Mouse (Mus musculus) left cerebral cortex, postnatal 10 days (tissue): Measurements from ENCODE around the gene Gm42674. TPM values are rescaled to one million over a fixed set of nuclear protein-coding genes. Genes with fewer than 3 reads are reported as not detected.

Source experiments
- DNase-seq, 2 experiments: peaks; one replicate each; pipeline ENCODE4 v3.0.0; 2021 to 2022; ENCODE audit warnings: low spot score in 2 of 2, mixed read lengths in 1 of 2; ENCODE audit errors: extremely low spot score in 1 of 2
- intact Hi-C: fragments of 180-260 bp; cut with DNase I; formaldehyde crosslinking; loops from one replicate; pipeline ENCODE4 v1.15.1; 2025
- total RNA-seq, 2 experiments: library from RNA; stranded (reverse); gene quantifications; 2 replicates each; pipeline ENCODE4 v1.2.3; 2021

Gene Gm42674
- not detected for total RNA-seq

DNA sequence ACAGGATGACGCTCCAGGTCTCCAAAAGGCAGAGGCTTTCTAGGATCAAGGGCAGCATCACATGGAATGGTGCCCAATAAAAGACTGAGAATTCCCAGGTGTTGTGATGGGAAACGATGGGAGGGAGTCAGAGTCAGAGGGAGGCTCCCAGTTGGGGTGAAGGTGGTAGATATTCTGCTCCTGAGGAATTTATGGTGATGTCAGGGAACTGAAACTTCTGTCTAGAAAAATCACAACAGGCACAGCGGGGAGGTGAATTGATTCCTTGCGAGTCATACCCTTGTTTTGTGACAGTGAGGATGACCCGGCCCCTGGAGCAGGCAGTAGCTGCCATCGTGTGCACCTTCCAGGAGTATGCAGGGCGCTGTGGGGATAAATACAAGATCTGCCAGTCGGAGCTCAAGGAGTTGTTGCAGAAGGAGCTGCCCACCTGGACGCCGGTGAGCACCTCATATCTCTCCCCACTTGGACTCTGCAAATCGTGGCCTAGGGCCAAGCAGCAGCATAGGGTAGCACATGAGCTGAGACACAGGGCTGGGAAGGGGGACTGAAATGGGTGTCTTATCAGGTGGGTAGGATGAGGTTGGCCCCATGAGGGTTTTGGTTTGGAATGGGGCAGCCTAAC, at the start of gene Gm42674:
TSS of gene Gm42674 (plus strand) at position 419 of the 625 bp plus-strand sequence.
- no peak for DNase-seq
- intact Hi-C loops, result no loop called here

DNA sequence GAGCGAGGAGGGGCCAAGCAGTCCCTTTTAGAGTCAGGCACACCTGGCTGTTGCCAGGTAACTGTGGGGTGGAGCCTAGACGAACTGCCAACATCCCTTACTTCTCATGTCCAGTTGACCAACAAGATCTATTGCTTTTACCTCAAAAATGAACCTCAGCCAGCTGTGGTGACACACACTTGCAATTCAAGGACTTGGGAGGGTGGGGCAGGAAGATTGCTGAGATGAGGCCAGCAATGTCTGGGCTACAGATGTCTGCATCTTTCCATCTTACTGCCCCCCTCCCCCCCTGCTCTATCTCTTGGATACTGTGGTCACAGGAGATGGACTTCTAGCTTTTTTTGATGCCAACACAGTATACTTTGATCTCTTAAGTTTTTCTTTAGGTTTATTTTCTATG, 49.5 kb upstream of the Gm42674 start:
- DNase-seq, result no peak
- intact Hi-C loops, result no loop called here

DNA sequence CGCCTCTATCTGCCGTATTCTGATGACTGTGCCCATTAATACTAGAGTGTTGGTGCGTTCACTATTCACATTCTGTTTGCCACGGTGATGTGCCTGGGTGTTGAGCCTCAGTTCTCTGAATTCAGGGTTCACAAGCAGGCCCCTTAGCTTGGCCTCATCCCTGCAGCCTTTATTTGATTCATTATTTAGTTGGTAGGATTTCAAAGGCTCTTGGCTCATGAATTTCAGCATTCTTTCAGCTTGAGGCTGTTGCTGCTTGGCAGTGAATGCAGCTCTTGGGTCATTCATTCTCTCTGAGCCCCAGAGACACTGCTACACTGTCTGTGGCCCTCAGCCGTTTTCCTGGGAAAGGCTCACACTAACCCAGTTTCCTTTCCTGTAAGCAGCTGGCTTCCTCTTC, 45.8 kb upstream of the Gm42674 start:
- intact Hi-C loops, result no loop called here
- peak; percentile 36 to 63 for DNase-seq

DNA sequence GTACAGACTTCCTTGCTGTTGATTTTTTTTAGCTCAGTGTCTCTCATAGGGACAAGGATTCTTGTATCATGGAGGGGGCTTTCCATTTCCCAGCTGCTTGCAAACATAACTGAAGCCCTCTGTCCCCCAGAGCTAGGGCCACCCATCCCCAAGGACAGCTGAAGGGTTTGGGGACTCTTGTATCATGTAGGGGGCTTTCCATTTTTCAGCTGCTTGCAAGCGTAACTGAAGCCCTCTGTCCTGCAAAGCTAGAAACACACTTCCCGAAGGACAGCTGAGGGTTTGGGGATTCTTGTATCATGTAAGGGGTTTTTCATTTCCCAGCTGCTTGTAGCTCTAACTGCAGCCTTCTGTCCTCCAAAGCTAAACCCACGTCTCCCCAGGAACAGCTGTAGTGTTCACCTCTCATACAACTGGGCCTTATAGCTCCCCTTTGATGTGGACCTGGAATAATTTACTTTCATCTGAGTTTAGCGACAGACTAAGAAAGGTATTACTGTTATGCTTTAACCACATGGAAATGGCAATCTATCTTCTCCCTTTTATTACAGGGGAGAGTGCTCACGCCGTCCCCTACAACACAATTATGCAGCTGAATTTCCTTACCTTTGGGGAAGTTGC, 41.6 kb upstream of the Gm42674 start, which contains the start of gene S100a3:
TSS of gene S100a3 (plus strand) at position 571 of the 621 bp plus-strand sequence.
- no peak for DNase-seq
- intact Hi-C loops, result no loop called here

DNA sequence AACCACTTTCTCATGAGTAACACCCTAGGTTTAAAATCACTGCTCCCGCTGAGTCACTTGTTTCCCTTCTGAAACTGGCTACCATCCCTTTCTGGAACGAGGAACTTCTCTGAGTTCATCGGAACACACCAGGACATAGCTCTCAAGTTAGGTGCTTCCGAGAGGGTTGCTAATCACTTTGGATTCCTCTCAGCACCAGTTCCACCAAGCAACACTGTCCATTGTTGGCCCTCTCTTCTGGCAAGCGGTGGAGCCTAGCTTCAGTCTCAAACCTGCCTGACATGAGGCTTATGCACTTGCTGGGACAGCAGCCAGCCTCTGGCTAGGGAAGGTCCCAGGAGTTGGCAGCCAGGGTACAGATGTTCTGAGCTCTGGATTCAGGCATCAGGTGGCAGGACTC, 27.0 kb upstream of the Gm42674 start:
- intact Hi-C loops, result loop anchor here (5.0 kb wide), 2 partner anchors 37 to 47 kb away; partner anchors contain the start of genes S100a14 and S100a16
- DNase-seq, result no peak

DNA sequence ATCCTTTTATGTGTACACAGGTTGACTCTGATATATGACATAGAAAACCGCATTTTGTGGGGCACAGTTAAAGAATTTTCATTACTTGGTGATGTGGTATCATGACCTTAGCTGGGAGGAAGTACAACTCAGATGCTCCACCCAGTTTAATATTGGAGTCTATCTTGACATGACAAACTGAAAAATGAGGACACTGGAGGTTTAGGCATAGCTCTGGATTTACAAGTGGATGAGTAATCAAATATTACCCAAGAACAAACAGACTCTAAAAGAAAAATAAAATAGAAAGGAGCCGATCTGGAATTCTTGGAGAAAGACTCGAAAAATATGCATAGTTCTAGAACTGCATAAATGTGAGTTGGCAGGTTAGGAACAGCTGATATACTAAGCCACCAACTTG, 26.4 kb upstream of the Gm42674 start:
- intact Hi-C loops, result loop anchor here (5.0 kb wide), 1 partner anchor 38 kb away; the partner anchor contains the start of gene S100a16
- no peak for DNase-seq

DNA sequence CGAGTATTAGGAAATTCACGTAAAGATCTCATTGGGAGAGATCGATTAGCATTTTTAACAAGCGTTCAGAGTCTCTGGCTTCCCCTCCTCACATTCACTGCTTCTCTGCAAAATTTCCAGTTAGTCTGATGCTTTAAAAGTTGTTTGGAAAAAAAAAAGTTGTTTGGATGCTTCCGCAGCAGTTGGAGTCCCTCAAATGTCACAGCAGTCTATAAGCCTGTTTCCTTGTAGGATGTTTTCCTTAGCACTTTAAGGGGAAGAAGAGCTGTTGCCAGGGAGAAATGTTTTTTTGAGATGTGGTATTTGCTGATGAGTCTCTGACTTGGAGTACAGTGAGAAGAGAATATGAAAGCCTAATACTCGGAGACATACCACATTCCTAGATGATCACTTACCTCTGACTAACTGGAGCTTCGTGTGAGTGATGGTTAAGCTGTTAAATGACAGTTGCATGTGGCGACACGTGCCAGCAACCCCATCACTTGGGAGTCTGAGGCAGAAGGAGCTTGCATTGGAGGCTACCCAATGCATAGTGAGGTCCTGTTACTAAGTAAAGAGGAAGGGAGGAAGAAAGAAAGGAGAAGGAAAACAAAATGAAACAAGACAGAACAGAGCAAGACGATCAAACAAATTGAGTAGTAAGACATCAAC, 25.2 kb upstream of the Gm42674 start:
- intact Hi-C loops, result loop anchor here (5.0 kb wide), 1 partner anchor 39 kb away; the partner anchor contains the start of gene S100a16
- no peak for DNase-seq

DNA sequence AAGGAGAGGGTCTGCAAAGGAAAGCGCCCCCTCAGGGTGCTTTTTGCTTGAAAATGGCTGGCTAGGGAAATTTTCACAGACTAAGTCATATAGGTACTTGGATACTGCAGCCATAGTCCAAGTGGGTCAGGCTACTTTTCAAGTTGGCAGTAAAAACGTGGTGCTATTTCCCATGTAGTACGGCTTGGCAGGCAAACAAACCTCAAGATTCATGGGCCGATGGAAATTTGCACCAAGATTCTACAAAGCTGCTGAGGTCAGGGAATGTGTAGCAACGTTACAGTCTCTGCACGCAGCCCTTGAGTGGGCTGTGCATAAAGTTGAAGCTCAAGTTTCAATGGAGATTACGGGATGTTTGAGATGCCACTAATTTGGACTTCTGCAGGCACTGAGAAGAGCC, 22.3 kb upstream of the Gm42674 start:
- DNase-seq, result no peak
- intact Hi-C loops, result loop anchor here (5.0 kb wide), 1 partner anchor 42 kb away; the partner anchor contains the start of gene S100a16

DNA sequence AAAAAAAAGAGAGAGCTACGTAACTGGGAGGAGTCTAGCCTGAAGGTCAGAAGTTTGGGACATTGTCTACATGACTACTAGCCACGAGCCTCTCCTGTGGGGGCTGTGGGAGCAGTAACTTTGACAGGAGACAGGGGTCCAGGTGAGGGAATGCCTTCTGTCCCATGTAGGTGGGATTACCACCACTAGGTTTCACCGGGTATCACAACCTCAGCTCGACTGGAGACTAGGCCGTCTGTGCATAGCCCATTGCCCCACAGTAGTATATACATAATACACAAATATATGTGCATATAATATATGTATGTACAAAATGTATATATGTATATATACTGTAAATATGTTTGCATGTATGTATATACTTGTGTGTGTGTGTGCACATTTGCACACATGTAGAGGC, 20.6 kb upstream of the Gm42674 start:
- no peak for DNase-seq
- intact Hi-C loops, result no loop called here

DNA sequence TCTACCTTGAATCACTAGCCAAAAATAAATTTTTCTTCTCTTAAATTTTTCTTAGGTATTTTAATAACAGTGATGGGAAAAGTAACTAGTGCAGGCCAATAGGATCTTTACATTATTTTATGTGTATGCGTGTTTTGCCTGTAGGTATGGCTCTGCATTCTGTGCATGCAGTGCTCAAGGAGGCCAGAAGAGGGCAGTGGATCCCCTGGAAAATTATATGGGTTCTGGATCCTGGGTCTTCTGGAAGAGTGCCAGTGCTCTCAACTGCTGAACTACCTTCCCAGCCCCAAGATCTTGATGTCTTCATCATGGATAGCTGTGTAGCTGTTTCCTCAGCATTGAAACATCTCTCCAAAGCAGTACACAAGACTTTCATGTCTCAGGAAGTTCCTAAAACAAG, 19.5 kb upstream of the Gm42674 start:
- DNase-seq, result no peak
- intact Hi-C loops, result no loop called here

DNA sequence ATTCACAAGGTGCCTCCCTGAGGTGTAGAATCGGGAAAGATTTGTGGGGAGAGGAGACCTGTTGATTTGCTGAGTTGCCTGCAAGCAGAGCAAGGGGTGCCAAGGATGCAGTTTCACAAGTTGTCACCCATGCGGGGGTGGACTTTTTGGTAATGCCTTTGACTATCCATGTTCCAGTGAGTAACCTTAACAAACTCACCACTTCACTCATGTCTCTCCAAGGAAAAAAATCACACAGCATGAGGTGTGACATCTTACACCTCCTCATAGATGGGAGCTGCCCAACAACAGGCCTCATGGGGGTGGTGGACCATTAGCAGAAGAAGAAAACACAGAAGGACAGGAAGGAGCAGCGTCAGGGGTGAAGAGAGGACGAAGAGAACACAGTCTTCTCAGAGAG, 19.1 kb upstream of the Gm42674 start:
- intact Hi-C loops, result no loop called here
- DNase-seq, result no peak

DNA sequence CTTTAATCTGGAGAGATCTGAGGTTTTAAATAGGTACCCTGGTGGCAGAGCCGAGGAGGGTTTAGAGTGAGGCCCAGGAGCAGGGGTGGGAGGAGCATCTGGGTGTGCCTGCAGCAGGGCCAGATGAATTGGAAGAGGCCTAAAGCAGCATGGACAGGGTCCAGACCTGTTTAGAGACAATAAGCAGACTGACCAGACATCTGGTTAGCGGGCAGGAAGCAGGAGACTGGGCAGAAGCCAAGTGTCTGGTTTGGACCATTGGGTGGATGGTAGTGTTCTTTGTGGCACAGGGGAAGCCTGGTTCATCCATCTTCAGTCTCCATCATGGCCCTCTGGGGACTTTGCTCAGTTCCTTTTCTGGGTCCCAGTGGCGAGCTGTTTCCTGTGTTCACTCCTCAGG, 17.8 kb upstream of the Gm42674 start:
- DNase-seq, result no peak
- intact Hi-C loops, result no loop called here

DNA sequence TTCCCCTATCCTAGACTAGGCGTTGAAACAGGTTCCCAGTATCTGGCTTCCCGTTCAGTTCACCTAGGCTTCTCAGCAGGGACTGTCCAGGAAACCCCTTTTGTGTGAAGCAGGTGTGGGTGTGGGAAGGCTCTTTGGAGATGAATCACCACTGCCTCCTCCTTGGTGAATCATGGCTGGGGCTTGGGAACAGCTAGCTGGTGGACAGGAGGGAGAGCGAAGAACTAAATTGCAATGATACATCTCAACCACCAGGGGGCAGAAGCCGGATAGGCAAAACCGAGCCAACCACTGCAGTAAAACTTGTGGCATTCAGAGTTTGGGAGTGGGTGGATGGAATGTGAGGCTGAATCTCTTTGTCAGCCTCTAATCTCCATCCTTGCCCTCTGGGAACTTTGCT, 16.1 kb upstream of the Gm42674 start:
- intact Hi-C loops, result loop anchor here (5.0 kb wide), 2 partner anchors 67 to 122 kb away; partner anchors contain the start of gene S100a7a
- DNase-seq, result peak; percentile 53 to 55

DNA sequence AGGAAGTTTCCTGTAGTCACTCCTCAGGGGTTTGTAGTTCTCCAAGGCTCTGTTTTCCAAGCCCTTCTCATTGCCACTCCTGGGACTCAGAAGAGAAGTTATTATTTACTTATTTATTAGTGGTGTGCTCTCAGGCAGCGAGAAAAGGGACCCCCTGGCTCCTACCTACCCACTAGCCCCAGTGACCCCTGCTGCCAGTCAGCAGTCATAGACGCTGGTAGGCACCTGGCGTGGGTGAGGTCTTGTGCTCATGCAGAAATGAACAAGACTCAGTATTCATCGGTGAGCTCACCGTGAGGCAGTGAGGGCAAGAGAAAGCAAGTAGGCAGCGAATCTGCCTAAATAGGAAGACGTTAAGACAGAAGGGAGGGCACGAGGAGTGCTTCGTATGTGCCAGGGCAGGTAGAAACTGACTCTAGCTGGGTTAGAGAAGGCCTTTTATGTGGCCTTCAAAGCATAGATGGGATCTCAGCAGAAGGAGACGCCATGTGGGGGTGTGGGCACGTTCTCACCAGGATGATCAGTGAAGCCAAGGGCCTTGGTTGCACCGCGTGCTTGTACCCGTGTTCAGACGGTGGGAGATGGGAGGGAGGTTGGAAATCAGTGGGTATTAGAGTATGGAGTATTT, 15.6 kb upstream of the Gm42674 start:
- intact Hi-C loops, result loop anchor here (5.0 kb wide), 2 partner anchors 66 to 121 kb away; partner anchors contain the start of gene S100a7a
- no peak for DNase-seq

DNA sequence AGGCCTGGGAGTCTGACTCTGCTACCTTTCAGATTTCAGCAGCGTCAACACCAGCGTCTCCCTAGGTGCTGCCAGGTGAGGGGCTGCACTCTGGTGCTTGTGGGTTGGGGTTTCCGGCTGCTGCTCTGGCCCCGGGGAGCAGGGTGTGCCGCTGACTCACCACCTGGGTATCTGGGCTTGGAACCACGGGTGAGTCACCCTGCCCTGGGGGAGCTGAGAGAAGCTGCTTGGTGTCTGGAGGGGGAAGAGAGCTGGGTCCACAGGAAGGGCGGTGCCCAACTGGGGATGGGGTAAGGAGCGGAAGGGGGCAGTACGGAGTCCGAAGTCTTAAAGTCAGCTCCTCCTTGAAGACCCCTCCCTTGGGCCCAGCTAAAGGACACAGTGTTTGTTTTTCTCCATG, 14.8 kb upstream of the Gm42674 start:
- intact Hi-C loops, result loop anchor here (5.0 kb wide), 2 partner anchors 65 to 120 kb away; partner anchors contain the start of gene S100a7a
- DNase-seq, result peak in 1 of 2 experiments; percentile 39

DNA sequence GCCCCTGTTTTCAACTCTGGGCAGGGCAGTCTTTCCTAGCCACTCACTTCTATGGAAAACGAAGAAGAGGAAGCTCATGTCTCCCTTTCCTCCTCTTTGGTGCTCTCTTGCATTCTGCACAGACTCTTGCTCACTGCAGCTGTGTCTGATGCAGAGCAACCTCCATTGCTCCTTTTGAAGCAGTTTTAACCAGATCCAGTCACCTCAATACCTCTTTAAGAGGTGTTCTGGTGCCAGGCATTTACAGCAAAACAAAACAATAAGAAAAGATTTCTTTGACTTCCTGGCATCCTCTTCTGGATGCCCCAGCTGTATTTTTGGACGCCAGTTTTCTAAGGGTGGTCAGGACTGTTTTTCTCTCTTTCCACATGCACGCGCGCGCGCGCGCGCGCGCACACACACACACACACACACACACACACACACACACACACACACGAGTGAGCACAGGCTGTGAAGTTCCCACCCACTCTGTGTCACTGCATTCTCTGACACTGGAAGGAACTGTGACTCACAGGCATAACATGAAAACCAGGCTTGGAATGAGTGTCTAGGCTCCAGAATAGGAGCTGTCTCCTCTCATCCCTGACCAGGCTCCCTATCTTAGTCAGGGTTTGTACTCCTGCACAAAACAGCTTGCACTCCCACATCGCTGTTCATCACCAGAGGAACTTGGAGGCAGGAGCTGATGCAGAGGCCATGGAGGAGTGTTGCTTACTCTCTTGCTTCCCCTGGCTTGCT, 14.2 kb upstream of the Gm42674 start:
- intact Hi-C loops, result loop anchor here (5.0 kb wide), 2 partner anchors 65 to 120 kb away; partner anchors contain the start of gene S100a7a
- DNase-seq, result no peak

DNA sequence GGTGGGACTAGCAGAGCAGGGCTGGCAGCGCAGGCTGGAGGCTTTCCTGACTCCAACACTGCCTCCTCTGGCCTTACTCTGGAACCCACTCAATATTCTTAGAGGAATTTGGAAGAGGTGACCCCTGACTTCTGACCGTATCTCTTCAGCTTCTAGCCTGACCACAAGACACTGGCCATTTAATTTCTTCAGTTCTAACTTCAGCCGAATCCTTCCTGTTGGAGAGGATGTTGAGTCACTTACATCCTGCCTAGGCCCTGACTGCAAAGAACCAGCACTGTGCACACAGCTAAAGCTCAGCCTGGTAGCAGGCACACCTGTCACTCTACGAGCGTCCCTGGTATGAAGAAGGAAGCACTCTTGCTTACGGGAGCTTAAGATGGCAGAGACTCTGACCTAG, 12.3 kb upstream of the Gm42674 start:
- intact Hi-C loops, result loop anchor here (5.0 kb wide), 2 partner anchors 63 to 118 kb away; partner anchors contain the start of gene S100a7a
- DNase-seq, result no peak

DNA sequence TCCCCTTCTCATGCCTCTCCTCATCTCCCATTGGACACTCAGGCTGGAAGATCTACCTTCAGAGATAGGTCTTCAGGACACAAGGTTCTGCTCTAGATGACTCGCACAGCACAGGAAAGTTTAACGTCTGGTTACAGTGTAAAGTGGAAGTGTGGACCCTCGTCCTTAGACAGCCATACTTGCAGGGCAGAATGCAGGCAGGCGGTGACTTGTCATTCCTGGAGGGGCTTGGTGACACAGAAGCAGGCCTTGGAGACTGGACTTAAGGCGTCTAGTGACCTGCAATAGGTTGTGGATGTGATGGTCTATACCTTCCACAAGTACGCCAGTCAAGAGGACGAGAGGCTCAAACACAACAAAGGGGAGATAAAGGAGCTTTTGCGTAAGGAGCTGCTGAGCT, 11.8 kb upstream of the Gm42674 start, which contains the start of gene S100a2:
TSS of gene S100a2 (plus strand) at position 301 of the 400 bp plus-strand sequence.
- DNase-seq, result no peak
- intact Hi-C loops, result loop anchor here (5.0 kb wide), 2 partner anchors 62 to 117 kb away; partner anchors contain the start of gene S100a7a
